ENCODE assay signal across 28 mouse cellular contexts in genomic region chr10:42095986-42096385, GRCm38 (mm10).
"Had no signal": no experiment of that assay in that cellular context is flagged by ENCODE, and none has a peak within 500 bp of the region (broad histone marks: within the 10 kb centered on the region; RNA-seq: fewer than 3 reads in every experiment).

No protein-coding gene starts in this region.

- H3K27me3 ChIP-seq: embryonic facial prominence, embryonic 12.5 days; embryonic facial prominence, embryonic 13.5 days; embryonic facial prominence, embryonic 15.5 days; forebrain, embryonic 15.5 days had no signal

- H3K36me3 ChIP-seq: embryonic facial prominence, embryonic 10.5 days; embryonic facial prominence, embryonic 12.5 days; embryonic facial prominence, embryonic 13.5 days; embryonic facial prominence, embryonic 15.5 days; forebrain, embryonic 10.5 days; forebrain, embryonic 12.5 days; forebrain, embryonic 15.5 days had no signal

- H3K4me1 ChIP-seq: embryonic facial prominence, embryonic 12.5 days; embryonic facial prominence, embryonic 15.5 days; forebrain, embryonic 10.5 days; forebrain, embryonic 12.5 days; forebrain, embryonic 13.5 days had no signal

- DNase-seq: cerebellum, adult 2 months; cerebellum, adult 8-10 months; cerebellum, adult 9-10 months; cerebellum, adult 9-11 months; cerebellum, postnatal 10 days; cerebellum, postnatal 14 days; cerebellum, postnatal 25 days; cerebellum, postnatal 36 days; embryo, embryonic 11 days; forebrain, postnatal 0 days; gastrocnemius, adult 2 months; gastrocnemius, postnatal 10 days; gastrocnemius, postnatal 14 days; gastrocnemius, postnatal 25 days; gastrocnemius, postnatal 36 days; heart, adult 18-20 months had no signal

- H3K27ac ChIP-seq: embryonic facial prominence, embryonic 10.5 days; embryonic facial prominence, embryonic 12.5 days; embryonic facial prominence, embryonic 13.5 days; embryonic facial prominence, embryonic 15.5 days; forebrain, embryonic 10.5 days; forebrain, embryonic 12.5 days; forebrain, embryonic 13.5 days; forebrain, embryonic 15.5 days; gastrocnemius, adult 2 months; heart, adult 2 months had no signal

- H3K4me3 ChIP-seq: embryonic facial prominence, embryonic 10.5 days; embryonic facial prominence, embryonic 12.5 days; embryonic facial prominence, embryonic 13.5 days; embryonic facial prominence, embryonic 15.5 days; erythroblast, embryonic 14.5 days; forebrain, embryonic 10.5 days; forebrain, embryonic 12.5 days; forebrain, embryonic 13.5 days; forebrain, embryonic 15.5 days; gastrocnemius, adult 2 months; heart, adult 2 months had no signal

- H3K9me3 ChIP-seq: embryonic facial prominence, embryonic 10.5 days; embryonic facial prominence, embryonic 12.5 days; embryonic facial prominence, embryonic 13.5 days; embryonic facial prominence, embryonic 15.5 days; forebrain, embryonic 10.5 days; forebrain, embryonic 12.5 days; forebrain, embryonic 13.5 days; forebrain, embryonic 15.5 days had no signal

- ATAC-seq: forebrain, embryonic 13.5 days; forebrain, embryonic 14.5 days; forebrain, embryonic 15.5 days; forebrain, embryonic 16.5 days; forebrain, postnatal 0 days had no signal

- H3K4me2 ChIP-seq: embryonic facial prominence, embryonic 12.5 days; embryonic facial prominence, embryonic 13.5 days; embryonic facial prominence, embryonic 15.5 days; forebrain, embryonic 12.5 days; forebrain, embryonic 13.5 days; forebrain, embryonic 15.5 days had no signal

- H3K9ac ChIP-seq: embryonic facial prominence, embryonic 12.5 days; embryonic facial prominence, embryonic 13.5 days; embryonic facial prominence, embryonic 15.5 days; forebrain, embryonic 12.5 days; forebrain, embryonic 13.5 days; forebrain, embryonic 15.5 days; forebrain, postnatal 0 days had no signal
